Mouse (Mus musculus): ENCODE measurements around the gene B4galt2.

GRCm38 (mm10) chr4:117849506-117849905 lies 33.8 kb downstream of the B4galt2 start:
- TF ChIP-seq POLR2A (IDR thresholded peaks at IDR 0.05; ENCODE audit: insufficient read depth, low read depth, low read length) (no peak), CTCF (IDR thresholded peaks at IDR 0.05; ENCODE audit: insufficient read depth, low read depth, low read length) (no peak)

Data from olfactory bulb, adult 2 months (tissue).